Mouse (Mus musculus): ENCODE data around the gene Pde3a. TPM values are rescaled to one million over a fixed set of nuclear protein-coding genes. Genes with fewer than 3 reads are reported as not detected.

Gene Pde3a
- polyA plus RNA-seq (2012; rRNA removed; ENCODE audit: low replicate concordance), result 3.3 and 10.4 TPM in 2 replicates

GRCm38 (mm10) chr6:141248691-141249584, at the start of gene Pde3a:
Gene Pde3a, plus strand, starts transcription at chr6:141249269.

GRCm38 (mm10) chr6:141523747-141524640, 274.9 kb downstream of the Pde3a start, which contains the start of gene Slco1c1:
Gene Slco1c1, plus strand, starts transcription at chr6:141524368.

